Mouse (Mus musculus) left cerebral cortex, adult 8-10 months (tissue): ENCODE data around the gene Stab1. TPM values are rescaled to one million over a fixed set of nuclear protein-coding genes. Genes with fewer than 3 reads are reported as not detected.
A peak's percentile ranks its signal among the peaks of the same experiment; 100 is the strongest.

Experiments
- DNase-seq, 2 experiments: peaks; one replicate each; pipeline ENCODE4 v3.0.0; 2022; ENCODE audit warnings: low spot score in 2 of 2
- total RNA-seq, 4 experiments: library from RNA; stranded (reverse); gene quantifications; 2 replicates each; pipeline ENCODE4 v1.2.4; 2022

Gene Stab1
- total RNA-seq, 4 experiments from 2014 or later = 18.7 to 28.1 (median 22.2) TPM

GRCm38 (mm10) chr14:31132031-31132430 is 36.4 kb downstream of the Stab1 start:
- DNase-seq = no peak

GRCm38 (mm10) chr14:31131272-31131821 is 37.1 kb downstream of the Stab1 start:
- no peak for DNase-seq

GRCm38 (mm10) chr14:31130236-31131220 is 37.9 kb downstream of the Stab1 start, which contains the start of gene Nt5dc2:
Nt5dc2 (plus strand) TSS chr14:31131053.
- DNase-seq = peak in 1 of 2 experiments; percentile 60

GRCm38 (mm10) chr14:31129326-31130235 is 38.9 kb downstream of the Stab1 start:
- no peak for DNase-seq

- DNase-seq = peak; percentile 80 to 98
These were observed 39.6 kb downstream of the Stab1 start, which contains the start of gene Smim4 for GRCm38 (mm10) chr14:31128826-31129219. Smim4 (minus strand) TSS chr14:31128956.

GRCm38 (mm10) chr14:31128101-31128825 is 40.2 kb downstream of the Stab1 start:
- DNase-seq = no peak

GRCm38 (mm10) chr14:31126826-31127225 is 41.6 kb downstream of the Stab1 start:
- DNase-seq = no peak

- no peak for DNase-seq
These were observed 43.0 kb downstream of the Stab1 start for GRCm38 (mm10) chr14:31125106-31126075.

GRCm38 (mm10) chr14:31115522-31115921 is 52.9 kb downstream of the Stab1 start:
- DNase-seq = no peak

GRCm38 (mm10) chr14:31114011-31114410 is 54.4 kb downstream of the Stab1 start:
- DNase-seq = no peak

GRCm38 (mm10) chr14:31112187-31112586 is 56.3 kb downstream of the Stab1 start:
- DNase-seq = no peak

- no peak for DNase-seq
These were observed 57.8 kb downstream of the Stab1 start for GRCm38 (mm10) chr14:31110613-31111012.

- DNase-seq = no peak
These were observed 63.3 kb downstream of the Stab1 start for GRCm38 (mm10) chr14:31105156-31105555.

- DNase-seq = no peak
These were observed 78.5 kb downstream of the Stab1 start for GRCm38 (mm10) chr14:31089918-31090317.

Other genes starting within 250 kb of the Stab1 start
- 10 to 100 TPM; 32.1 to 49.7 (median 37.8) TPM for gene Itih3, start 244.9 kb downstream of the Stab1 start, total RNA-seq
- gene Itih1, start 225.4 kb downstream of the Stab1 start, total RNA-seq = not detected
- gene Nek4, start 217.3 kb downstream of the Stab1 start, total RNA-seq = 10 to 100 TPM; 16.4 to 19.4 (median 18.6) TPM
- gene Glt8d1, start 167.2 kb downstream of the Stab1 start, total RNA-seq = 10 to 100 TPM; 30.9 to 38.6 (median 32.5) TPM
- 100 to 1,000 TPM; 166 to 179 (median 173) TPM for gene Spcs1, start 167.0 kb downstream of the Stab1 start, total RNA-seq
- gene Pbrm1, start 149.5 kb downstream of the Stab1 start, total RNA-seq = 10 to 100 TPM; 51.1 to 56.1 (median 52.0) TPM
- 10 to 100 TPM; 43.5 to 58.8 (median 49.6) TPM for gene Gnl3, start 149.5 kb downstream of the Stab1 start, total RNA-seq
- gene Smim4, start 39.7 kb downstream of the Stab1 start, total RNA-seq = 10 to 100 TPM; 26.5 to 30.6 (median 28.0) TPM
- 1 to 10 TPM; 3.0 to 4.1 (median 3.8) TPM for gene Nt5dc2, start 37.6 kb downstream of the Stab1 start, total RNA-seq
- gene Tnnc1, start 39.7 kb upstream of the Stab1 start, total RNA-seq = 10 to 100 TPM; 19.5 to 22.6 (median 19.7) TPM
- gene Nisch, start 48.3 kb upstream of the Stab1 start, total RNA-seq = 100 to 1,000 TPM; 363 to 424 (median 392) TPM
- 1 to 10 TPM; 5.0 to 6.0 (median 5.7) TPM for gene Sema3g, start 49.2 kb upstream of the Stab1 start, total RNA-seq
- gene Phf7, start 82.7 kb upstream of the Stab1 start, total RNA-seq = 1 to 10 TPM; 5.1 to 6.3 (median 5.7) TPM
- 100 to 1,000 TPM; 131 to 140 (median 137) TPM for gene Bap1, start 82.8 kb upstream of the Stab1 start, total RNA-seq
- gene Dnah1, start 155.3 kb upstream of the Stab1 start, total RNA-seq = 1 to 10 TPM; 4.9 to 7.0 (median 5.6) TPM
- 10 to 100 TPM; 30.4 to 33.8 (median 31.8) TPM for gene Capn7, start 168.0 kb upstream of the Stab1 start, total RNA-seq